Mouse (Mus musculus) heart, postnatal 36 days (tissue): ENCODE measurements at regions not wholly inside any gene's neighbourhood (a gene's known extent, or its start where the extent isn't known, plus 50 kb on each side); places are given as distances from the start of the nearest gene placed in this dataset.
"Not testable (repeated sequence)": the region's sequence is repeated elsewhere in the genome, so short reads cannot be mapped to it uniquely, and the experiment has no call there.

Experiments
- DNase-seq, 2 experiments: peaks; one replicate each; pipeline ENCODE4 v3.0.0; 2021 to 2022
- intact Hi-C: fragments of 180-260 bp; cut with DNase I; formaldehyde crosslinking; loops from one replicate; pipeline ENCODE4 v1.15.1; 2025

GRCm38 (mm10) chr15:87818566-87818965 lies 274.5 kb downstream of the Fam19a5 start:
- intact Hi-C loops: no loop called here
- no peak for DNase-seq

GRCm38 (mm10) chr15:87842097-87842496 lies 298.0 kb downstream of the Fam19a5 start:
- intact Hi-C loops: no loop called here

GRCm38 (mm10) chr15:87859069-87859468 lies 315.0 kb downstream of the Fam19a5 start:
- intact Hi-C loops: no loop called here

More at GRCm38 (mm10) chr15:87842097-87842496, 298.0 kb downstream of the Fam19a5 start:
- no peak for DNase-seq

GRCm38 (mm10) chr15:87876286-87876899 lies 332.3 kb downstream of the Fam19a5 start:
- intact Hi-C loops: no loop called here

More at GRCm38 (mm10) chr15:87859069-87859468, 315.0 kb downstream of the Fam19a5 start:
- no peak for DNase-seq

GRCm38 (mm10) chr15:87890903-87891302 lies 346.8 kb downstream of the Fam19a5 start:
- intact Hi-C loops: no loop called here
- DNase-seq: no peak

More at GRCm38 (mm10) chr15:87876286-87876899, 332.3 kb downstream of the Fam19a5 start:
- DNase-seq: no peak

- DNase-seq, intact Hi-C loops: not testable (repeated sequence)
Measured at GRCm38 (mm10) chr15:87894866-87895265, 350.8 kb downstream of the Fam19a5 start.

GRCm38 (mm10) chr15:87898655-87899054 lies 354.6 kb downstream of the Fam19a5 start:
- intact Hi-C loops: no loop called here
- no peak for DNase-seq

- intact Hi-C loops: no loop called here
- DNase-seq: no peak
Measured at GRCm38 (mm10) chr15:87904436-87904835, 360.3 kb downstream of the Fam19a5 start.

- intact Hi-C loops: no loop called here
- DNase-seq: no peak
Measured at GRCm38 (mm10) chr15:87906310-87906709, 362.2 kb downstream of the Fam19a5 start.

- no peak for DNase-seq
- intact Hi-C loops: no loop called here
Measured at GRCm38 (mm10) chr15:87922091-87922490, 378.0 kb downstream of the Fam19a5 start.

GRCm38 (mm10) chr15:87922781-87923446 lies 378.8 kb downstream of the Fam19a5 start:
- no peak for DNase-seq
- intact Hi-C loops: no loop called here

GRCm38 (mm10) chr15:87923906-87924305 lies 379.8 kb downstream of the Fam19a5 start:
- intact Hi-C loops: no loop called here
- no peak for DNase-seq

GRCm38 (mm10) chr15:87936041-87936440 lies 391.9 kb downstream of the Fam19a5 start:
- DNase-seq: no peak
- intact Hi-C loops: no loop called here

- DNase-seq: no peak
- intact Hi-C loops: no loop called here
Measured at GRCm38 (mm10) chr15:87940837-87941236, 396.7 kb downstream of the Fam19a5 start.

- intact Hi-C loops: no loop called here
- DNase-seq: no peak
Measured at GRCm38 (mm10) chr15:87952531-87952930, 408.4 kb downstream of the Fam19a5 start.

GRCm38 (mm10) chr15:87955685-87956256 lies 411.7 kb downstream of the Fam19a5 start:
- intact Hi-C loops: no loop called here
- no peak for DNase-seq

GRCm38 (mm10) chr15:87958866-87959265 lies 414.8 kb downstream of the Fam19a5 start:
- DNase-seq: no peak
- intact Hi-C loops: no loop called here

GRCm38 (mm10) chr15:87972641-87973040 lies 428.5 kb downstream of the Fam19a5 start:
- DNase-seq: no peak
- intact Hi-C loops: no loop called here

GRCm38 (mm10) chr15:87987322-87987985 lies 443.4 kb downstream of the Fam19a5 start:
- intact Hi-C loops: no loop called here
- DNase-seq: no peak

- DNase-seq: no peak
- intact Hi-C loops: no loop called here
Measured at GRCm38 (mm10) chr15:87994546-87994945, 450.4 kb downstream of the Fam19a5 start.

- DNase-seq: no peak
- intact Hi-C loops: no loop called here
Measured at GRCm38 (mm10) chr15:88017076-88017475, 473.0 kb downstream of the Fam19a5 start.
